Mouse (Mus musculus): ENCODE data around the gene Kncn. TPM values are rescaled to one million over a fixed set of nuclear protein-coding genes. Genes with fewer than 3 reads are reported as not detected.

The Kncn gene
- polyA plus RNA-seq (2015; fragmentation: Nextera tagmentation; extraction: Ambion mirVana), result not detected in 2 replicates

DNA sequence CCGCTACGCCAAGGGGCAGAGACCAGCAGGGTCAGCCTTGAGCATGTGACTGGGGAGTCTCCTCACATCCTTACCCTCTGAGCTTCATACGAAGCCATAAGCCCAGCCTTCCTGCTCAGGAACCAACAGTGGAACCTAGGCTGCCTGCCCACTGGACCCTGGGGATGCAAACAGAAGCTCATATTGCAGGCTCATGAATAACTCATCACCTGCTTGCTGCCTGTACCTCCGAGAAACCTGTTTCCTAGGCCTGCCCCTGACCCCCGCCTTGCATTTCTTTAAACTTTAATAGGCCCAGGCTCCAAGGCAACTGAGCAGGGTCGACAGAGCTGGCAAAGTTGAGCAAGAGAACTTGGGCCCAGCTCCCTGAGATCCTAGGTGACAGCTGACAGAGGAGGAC lies at the start of gene Kncn:
Kncn (plus strand) TSS at position 379 of the 400 bp plus-strand sequence.
- H3K4me2 ChIP-seq, result no peak within 1 kb of the TSS
- peaks cover 16% of the 10 kb centered on the region for H3K27me3 ChIP-seq
- H3K9ac ChIP-seq, result no peak within 1 kb of the TSS
- H3K27ac ChIP-seq, result no peak within 1 kb of the TSS
- H3K4me1 ChIP-seq (replicated peaks), result no peaks in the 10 kb centered on the region
- H3K36me3 ChIP-seq, result no peaks in the 10 kb centered on the region
- no peak within 1 kb of the TSS for H3K4me3 ChIP-seq
- no peak for ATAC-seq (replicated peaks; ENCODE audit: insufficient number of reproducible peaks, insufficient read depth, low FRiP score, low read depth)
- no peaks in the 10 kb centered on the region for H3K9me3 ChIP-seq (replicated peaks)
- 64% methylated on average over 6 of the region's 6 CpGs for WGBS

DNA sequence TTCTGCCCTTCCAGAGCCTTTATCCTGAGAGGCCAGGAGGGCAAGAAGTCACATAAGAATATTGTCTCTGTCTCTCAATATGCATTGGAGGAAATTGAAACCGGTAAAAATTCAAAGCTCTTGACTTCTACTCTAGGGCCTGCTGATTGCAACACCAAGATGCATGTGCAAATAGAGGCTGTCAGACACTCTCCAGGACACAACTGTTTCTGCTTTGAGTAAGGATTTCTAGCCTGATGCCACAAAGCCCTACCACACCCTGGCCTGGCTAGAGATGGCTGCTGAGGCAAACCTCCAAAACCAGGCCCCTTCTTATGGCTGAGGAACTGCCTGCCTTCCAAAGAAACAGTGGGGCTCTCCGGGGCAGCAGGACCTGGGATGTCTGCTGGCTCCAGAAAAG lies 48.6 kb upstream of the Kncn start:
- 68% methylated on average over 2 of the region's 2 CpGs for WGBS

GRCm38 (mm10) chr4:115838196-115838595 lies 46.0 kb upstream of the Kncn start:
- 66% methylated on average over 4 of the region's 4 CpGs for WGBS
- H3K36me3 ChIP-seq, result peaks cover 17% of the 10 kb centered on the region
- no peaks in the 10 kb centered on the region for H3K27me3 ChIP-seq
- H3K4me1 ChIP-seq (replicated peaks), result peaks cover 14% of the 10 kb centered on the region
- no peak overlapping the region for H3K27ac ChIP-seq
- H3K9me3 ChIP-seq (replicated peaks), result no peaks in the 10 kb centered on the region
- peak overlapping the region; percentile 74 for H3K4me2 ChIP-seq
- ATAC-seq (replicated peaks; ENCODE audit: insufficient number of reproducible peaks, insufficient read depth, low FRiP score, low read depth), result no peak
- peak overlapping the region; percentile 67 for H3K4me3 ChIP-seq
- H3K9ac ChIP-seq, result no peak overlapping the region

More for the DNA sequence above, 48.6 kb upstream of the Kncn start:
- Histone ChIP-seq H3K9ac (no peak overlapping the region), H3K9me3 (replicated peaks) (no peaks in the 10 kb centered on the region), H3K4me1 (replicated peaks) (peaks cover 11% of the 10 kb centered on the region), H3K4me2 (no peak overlapping the region), H3K4me3 (no peak overlapping the region), H3K36me3 (peaks cover 31% of the 10 kb centered on the region), H3K27me3 (no peaks in the 10 kb centered on the region), H3K27ac (no peak overlapping the region)
- ATAC-seq (replicated peaks; ENCODE audit: insufficient number of reproducible peaks, insufficient read depth, low FRiP score, low read depth), result no peak

GRCm38 (mm10) chr4:115838696-115839641 lies 45.2 kb upstream of the Kncn start, which contains the start of gene Mknk1:
TSS of gene Mknk1 (plus strand) at chr4:115839198.
- Histone ChIP-seq H3K9me3 (replicated peaks) (no peaks in the 10 kb centered on the region), H3K4me1 (replicated peaks) (peaks cover 14% of the 10 kb centered on the region), H3K9ac (peak within 1 kb of the TSS; percentile 65), H3K36me3 (peaks cover 10% of the 10 kb centered on the region), H3K27me3 (no peaks in the 10 kb centered on the region), H3K4me3 (peak within 1 kb of the TSS; percentile 67), H3K4me2 (peak within 1 kb of the TSS; percentile 74), H3K27ac (peak within 1 kb of the TSS; percentile 68)
- 1% methylated on average over 51 of the region's 51 CpGs for WGBS
- ATAC-seq (replicated peaks; ENCODE audit: insufficient number of reproducible peaks, insufficient read depth, low FRiP score, low read depth), result peak; percentile 96

DNA sequence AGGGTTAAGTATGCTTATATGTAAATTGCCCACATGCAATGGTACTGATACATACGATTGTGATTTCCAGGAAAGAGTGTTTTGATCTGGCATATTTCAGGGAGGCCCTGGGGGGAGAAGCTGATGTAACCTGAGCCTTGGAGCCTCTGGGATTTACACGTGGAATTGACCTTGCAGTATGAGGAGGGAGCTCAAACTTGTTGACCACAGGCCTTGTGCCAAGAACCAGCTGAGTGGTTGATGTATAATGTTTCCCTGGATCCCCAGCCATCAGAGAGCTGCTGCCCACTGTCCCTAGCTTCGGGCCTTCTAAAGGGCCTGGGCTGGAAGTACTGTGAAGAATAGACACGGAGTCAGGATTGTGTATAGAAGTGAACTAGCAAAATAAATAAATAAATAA lies 44.2 kb upstream of the Kncn start:
- Histone ChIP-seq H3K9ac (no peak overlapping the region), H3K4me3 (peak overlapping the region; percentile 67), H3K4me1 (replicated peaks) (peaks cover 14% of the 10 kb centered on the region), H3K27ac (no peak overlapping the region), H3K27me3 (no peaks in the 10 kb centered on the region), H3K36me3 (peaks cover 6% of the 10 kb centered on the region; the same call in 1 of the 2 replicates), H3K4me2 (peak overlapping the region; percentile 74), H3K9me3 (replicated peaks) (no peaks in the 10 kb centered on the region)
- no peak for ATAC-seq (replicated peaks; ENCODE audit: insufficient number of reproducible peaks, insufficient read depth, low FRiP score, low read depth)
- 47% methylated on average over 4 of the region's 4 CpGs for WGBS

GRCm38 (mm10) chr4:115840842-115841241 lies 43.4 kb upstream of the Kncn start:
- no peak overlapping the region for H3K9ac ChIP-seq
- no peaks in the 10 kb centered on the region for H3K9me3 ChIP-seq (replicated peaks)
- H3K4me2 ChIP-seq, result no peak overlapping the region
- H3K27ac ChIP-seq, result no peak overlapping the region
- H3K36me3 ChIP-seq, result no peaks in the 10 kb centered on the region; the same call in 1 of the 2 replicates
- H3K4me3 ChIP-seq, result no peak overlapping the region
- 84% methylated on average over 4 of the region's 4 CpGs for WGBS
- no peak for ATAC-seq (replicated peaks; ENCODE audit: insufficient number of reproducible peaks, insufficient read depth, low FRiP score, low read depth)
- no peaks in the 10 kb centered on the region for H3K27me3 ChIP-seq
- H3K4me1 ChIP-seq (replicated peaks), result peaks cover 14% of the 10 kb centered on the region

DNA sequence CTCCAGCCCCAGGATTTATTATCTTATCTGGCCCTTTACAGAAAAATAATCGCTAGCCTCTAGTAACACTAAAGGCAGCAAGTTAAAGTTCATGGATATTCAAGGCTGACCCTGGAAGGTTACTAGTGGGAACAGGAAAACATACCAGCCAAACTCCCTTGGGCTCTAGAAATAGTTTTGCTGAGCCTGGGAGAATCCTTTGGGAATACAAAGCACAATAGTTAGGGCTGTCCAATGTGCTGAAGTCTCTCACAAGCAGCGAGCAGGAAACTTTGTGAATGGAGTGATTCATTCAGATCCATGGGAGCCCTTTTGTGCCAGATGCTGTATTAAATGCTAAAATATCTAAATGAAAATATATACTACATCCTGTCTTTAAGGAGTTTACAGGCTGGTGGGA lies 37.5 kb upstream of the Kncn start:
- no peak overlapping the region for H3K4me2 ChIP-seq
- H3K27ac ChIP-seq, result no peak overlapping the region
- WGBS, result 36% methylated on average over 2 of the region's 2 CpGs
- H3K36me3 ChIP-seq, result peaks cover 12% of the 10 kb centered on the region; the same call in 1 of the 2 replicates
- H3K9me3 ChIP-seq (replicated peaks), result no peaks in the 10 kb centered on the region
- no peak overlapping the region for H3K4me3 ChIP-seq
- no peak for ATAC-seq (replicated peaks; ENCODE audit: insufficient number of reproducible peaks, insufficient read depth, low FRiP score, low read depth)
- no peaks in the 10 kb centered on the region for H3K27me3 ChIP-seq
- peaks cover 29% of the 10 kb centered on the region for H3K4me1 ChIP-seq (replicated peaks)
- H3K9ac ChIP-seq, result no peak overlapping the region

GRCm38 (mm10) chr4:115847377-115847776 lies 36.8 kb upstream of the Kncn start:
- ATAC-seq (replicated peaks; ENCODE audit: insufficient number of reproducible peaks, insufficient read depth, low FRiP score, low read depth), result no peak
- H3K9me3 ChIP-seq (replicated peaks), result no peaks in the 10 kb centered on the region
- no peak overlapping the region for H3K4me2 ChIP-seq
- WGBS, result 43% methylated on average over 5 of the region's 5 CpGs
- H3K4me3 ChIP-seq, result no peak overlapping the region
- H3K27ac ChIP-seq, result 0 out of 2 replicates have a peak overlapping the region, but pooled peaks have one; percentile 35
- no peaks in the 10 kb centered on the region for H3K27me3 ChIP-seq
- H3K9ac ChIP-seq, result no peak overlapping the region
- H3K4me1 ChIP-seq (replicated peaks), result peaks cover 33% of the 10 kb centered on the region
- H3K36me3 ChIP-seq, result peaks cover 18% of the 10 kb centered on the region; the same call in 1 of the 2 replicates

GRCm38 (mm10) chr4:115848083-115848482 lies 36.1 kb upstream of the Kncn start:
- H3K9ac ChIP-seq, result no peak overlapping the region
- no peak for ATAC-seq (replicated peaks; ENCODE audit: insufficient number of reproducible peaks, insufficient read depth, low FRiP score, low read depth)
- WGBS, result 74% methylated on average over 1 of the region's 1 CpGs
- no peaks in the 10 kb centered on the region for H3K27me3 ChIP-seq
- no peaks in the 10 kb centered on the region for H3K9me3 ChIP-seq (replicated peaks)
- no peak overlapping the region for H3K4me2 ChIP-seq
- H3K27ac ChIP-seq, result no peak overlapping the region
- no peak overlapping the region for H3K4me3 ChIP-seq
- H3K4me1 ChIP-seq (replicated peaks), result peaks cover 33% of the 10 kb centered on the region
- peaks cover 18% of the 10 kb centered on the region; the same call in 1 of the 2 replicates for H3K36me3 ChIP-seq

DNA sequence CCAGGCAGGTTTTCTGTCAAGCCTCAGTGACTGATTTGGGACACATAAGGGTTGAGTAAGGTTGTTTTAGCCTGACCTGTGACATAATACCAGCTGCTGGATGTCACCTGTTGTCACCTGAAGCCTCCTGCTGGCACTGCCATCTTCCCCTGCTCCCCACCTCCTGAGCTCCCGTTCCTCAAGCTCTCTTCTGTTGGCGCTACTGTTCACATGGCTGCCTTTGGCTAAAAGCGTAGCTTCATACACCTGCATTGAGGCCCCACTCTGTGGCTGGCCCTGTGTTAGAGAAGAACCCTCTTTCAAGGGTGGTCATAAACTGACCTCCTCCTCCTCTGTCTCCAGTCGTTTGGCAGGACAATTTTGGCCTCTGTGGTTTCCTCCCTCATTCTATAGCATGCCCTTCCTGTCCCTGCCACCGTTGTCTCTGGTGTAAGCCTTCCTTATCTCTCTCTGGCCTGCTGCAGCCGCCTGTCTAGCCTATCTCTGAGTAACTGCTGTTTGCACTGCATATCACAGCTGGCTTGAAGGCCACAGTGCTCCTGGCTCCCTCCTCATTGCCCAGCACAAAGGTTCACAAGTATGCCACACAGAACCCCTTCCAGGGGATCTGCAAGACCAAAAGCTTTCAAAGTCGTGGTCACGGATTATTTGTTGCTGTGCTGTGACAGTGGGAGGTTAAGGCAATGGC lies 35.1 kb upstream of the Kncn start:
- H3K9me3 ChIP-seq (replicated peaks), result no peaks in the 10 kb centered on the region
- H3K4me3 ChIP-seq, result no peak overlapping the region
- no peak overlapping the region for H3K9ac ChIP-seq
- peaks cover 18% of the 10 kb centered on the region; the same call in 1 of the 2 replicates for H3K36me3 ChIP-seq
- no peak overlapping the region for H3K27ac ChIP-seq
- peak; percentile 66 for ATAC-seq (replicated peaks; ENCODE audit: insufficient number of reproducible peaks, insufficient read depth, low FRiP score, low read depth)
- H3K4me1 ChIP-seq (replicated peaks), result peaks cover 33% of the 10 kb centered on the region
- no peaks in the 10 kb centered on the region for H3K27me3 ChIP-seq
- WGBS, result 39% methylated on average over 8 of the region's 8 CpGs
- no peak overlapping the region for H3K4me2 ChIP-seq

DNA sequence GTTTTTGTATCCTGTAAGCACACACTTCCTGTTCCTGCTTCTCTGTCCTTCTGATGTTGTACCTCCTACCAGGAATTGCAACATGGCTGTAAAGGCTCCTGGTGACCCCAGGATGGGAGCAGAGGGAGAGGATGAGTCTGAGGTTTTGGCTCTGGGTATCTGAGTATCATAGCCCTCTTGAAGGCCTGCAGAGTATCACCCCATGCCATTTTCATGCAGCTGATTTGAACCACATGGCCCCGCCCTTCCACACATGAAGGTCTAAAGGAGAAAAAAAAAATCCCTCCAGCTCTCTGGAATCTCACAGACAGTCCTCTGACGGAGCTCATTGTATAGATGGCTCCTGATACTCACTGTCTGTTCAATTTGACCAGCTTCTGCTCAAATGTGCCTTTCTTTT lies 34.1 kb upstream of the Kncn start:
- Histone ChIP-seq H3K36me3 (peaks cover 18% of the 10 kb centered on the region; the same call in 1 of the 2 replicates), H3K9me3 (replicated peaks) (no peaks in the 10 kb centered on the region), H3K27me3 (no peaks in the 10 kb centered on the region), H3K4me3 (no peak overlapping the region), H3K4me2 (no peak overlapping the region), H3K4me1 (replicated peaks) (peaks cover 33% of the 10 kb centered on the region), H3K9ac (no peak overlapping the region), H3K27ac (no peak overlapping the region)
- WGBS, result 69% methylated on average over 2 of the region's 2 CpGs
- ATAC-seq (replicated peaks; ENCODE audit: insufficient number of reproducible peaks, insufficient read depth, low FRiP score, low read depth), result no peak
